Mouse (Mus musculus): ENCODE results near the gene Nemp1. TPM values are rescaled to one million over a fixed set of nuclear protein-coding genes. Genes with fewer than 3 reads are reported as not detected.

Gene Nemp1
- polyA plus RNA-seq, 1 experiment from 2014 or later: 5.8 TPM

- H3K27ac ChIP-seq (replicated peaks): no peak overlapping the region
- H3K27me3 ChIP-seq: no peaks in the 10 kb centered on the region
- no peaks in the 10 kb centered on the region for H3K9me3 ChIP-seq
- no peak overlapping the region for H3K4me3 ChIP-seq
- WGBS: 89% methylated on average over 3 of the region's 3 CpGs
- no peak overlapping the region for H3K9ac ChIP-seq (replicated peaks)
- ATAC-seq (replicated peaks): no peak
- no peak overlapping the region for H3K4me2 ChIP-seq (replicated peaks)
- no peaks in the 10 kb centered on the region for H3K36me3 ChIP-seq
- peaks cover 9% of the 10 kb centered on the region for H3K4me1 ChIP-seq
These were observed 40.3 kb upstream of the Nemp1 start for GRCm38 (mm10) chr10:127626433-127626832.

GRCm38 (mm10) chr10:127631261-127632214 is 35.2 kb upstream of the Nemp1 start:
- Histone ChIP-seq H3K36me3 (no peaks in the 10 kb centered on the region), H3K4me1 (no peaks in the 10 kb centered on the region), H3K4me2 (replicated peaks) (no peak overlapping the region), H3K4me3 (no peak overlapping the region), H3K9ac (replicated peaks) (no peak overlapping the region), H3K27ac (replicated peaks) (no peak overlapping the region), H3K9me3 (no peaks in the 10 kb centered on the region), H3K27me3 (no peaks in the 10 kb centered on the region)
- WGBS: 88% methylated on average over 10 of the region's 10 CpGs
- no peak for ATAC-seq (replicated peaks)

- Histone ChIP-seq H3K27me3 (no peaks in the 10 kb centered on the region), H3K9me3 (no peaks in the 10 kb centered on the region), H3K4me2 (replicated peaks) (no peak overlapping the region), H3K36me3 (no peaks in the 10 kb centered on the region), H3K27ac (replicated peaks) (no peak overlapping the region), H3K9ac (replicated peaks) (no peak overlapping the region), H3K4me1 (no peaks in the 10 kb centered on the region), H3K4me3 (no peak overlapping the region)
- ATAC-seq (replicated peaks): no peak
- 81% methylated on average over 7 of the region's 7 CpGs for WGBS
These were observed 33.9 kb upstream of the Nemp1 start for GRCm38 (mm10) chr10:127632668-127633271.

GRCm38 (mm10) chr10:127640421-127640820 is 26.3 kb upstream of the Nemp1 start:
- Histone ChIP-seq H3K4me1 (peaks cover 17% of the 10 kb centered on the region), H3K9ac (replicated peaks) (no peak overlapping the region), H3K27me3 (peaks cover 24% of the 10 kb centered on the region), H3K9me3 (no peaks in the 10 kb centered on the region), H3K36me3 (no peaks in the 10 kb centered on the region), H3K4me3 (no peak overlapping the region), H3K4me2 (replicated peaks) (no peak overlapping the region), H3K27ac (replicated peaks) (no peak overlapping the region)
- no peak for ATAC-seq (replicated peaks)
- WGBS: 73% methylated on average over 5 of the region's 5 CpGs

GRCm38 (mm10) chr10:127641861-127642771 is 24.6 kb upstream of the Nemp1 start:
- Histone ChIP-seq H3K9ac (replicated peaks) (no peak overlapping the region), H3K27me3 (peaks cover 24% of the 10 kb centered on the region), H3K9me3 (no peaks in the 10 kb centered on the region), H3K36me3 (no peaks in the 10 kb centered on the region), H3K4me2 (replicated peaks) (peak overlapping the region; percentile 48), H3K27ac (replicated peaks) (peak overlapping the region; percentile 31), H3K4me1 (peaks cover 17% of the 10 kb centered on the region), H3K4me3 (peak overlapping the region; percentile 34)
- peak; percentile 77 for ATAC-seq (replicated peaks)
- 8% methylated on average over 19 of the region's 19 CpGs for WGBS

- ATAC-seq (replicated peaks): peak; percentile 30; the same call in 1 of the 2 replicates
- no peaks in the 10 kb centered on the region for H3K36me3 ChIP-seq
- H3K27ac ChIP-seq (replicated peaks): peak within 1 kb of the TSS; percentile 31
- peak within 1 kb of the TSS; percentile 36; the same call in 1 of the 2 replicates for H3K9ac ChIP-seq (replicated peaks)
- peaks cover 17% of the 10 kb centered on the region for H3K4me1 ChIP-seq
- peak within 1 kb of the TSS; percentile 34 for H3K4me3 ChIP-seq
- WGBS: 5% methylated on average over 37 of the region's 37 CpGs
- H3K27me3 ChIP-seq: peaks cover 24% of the 10 kb centered on the region
- H3K4me2 ChIP-seq (replicated peaks): peak within 1 kb of the TSS; percentile 48
- H3K9me3 ChIP-seq: no peaks in the 10 kb centered on the region
These were observed 23.7 kb upstream of the Nemp1 start, which contains the start of gene Stat6 for GRCm38 (mm10) chr10:127642772-127643552. TSS of gene Stat6 (plus strand) at chr10:127642986.

GRCm38 (mm10) chr10:127643553-127644238 is 23.0 kb upstream of the Nemp1 start:
- H3K4me1 ChIP-seq: peaks cover 17% of the 10 kb centered on the region
- H3K9ac ChIP-seq (replicated peaks): 0 out of 2 replicates have a peak overlapping the region, but pooled peaks have one; percentile 3
- H3K4me2 ChIP-seq (replicated peaks): peak overlapping the region; percentile 48
- H3K9me3 ChIP-seq: no peaks in the 10 kb centered on the region
- H3K27ac ChIP-seq (replicated peaks): 0 out of 2 replicates have a peak overlapping the region, but pooled peaks have one; percentile 31
- peak; percentile 39; the same call in 1 of the 2 replicates for ATAC-seq (replicated peaks)
- 2% methylated on average over 25 of the region's 25 CpGs for WGBS
- peaks cover 24% of the 10 kb centered on the region for H3K27me3 ChIP-seq
- peak overlapping the region; percentile 34 for H3K4me3 ChIP-seq
- no peaks in the 10 kb centered on the region for H3K36me3 ChIP-seq

- H3K27me3 ChIP-seq: peaks cover 24% of the 10 kb centered on the region
- WGBS: 54% methylated on average over 2 of the region's 2 CpGs
- no peak overlapping the region for H3K4me2 ChIP-seq (replicated peaks)
- H3K9me3 ChIP-seq: no peaks in the 10 kb centered on the region
- H3K27ac ChIP-seq (replicated peaks): no peak overlapping the region
- no peaks in the 10 kb centered on the region for H3K36me3 ChIP-seq
- H3K4me1 ChIP-seq: peaks cover 17% of the 10 kb centered on the region
- H3K9ac ChIP-seq (replicated peaks): no peak overlapping the region
- H3K4me3 ChIP-seq: no peak overlapping the region
- ATAC-seq (replicated peaks): no peak
These were observed 20.9 kb upstream of the Nemp1 start for GRCm38 (mm10) chr10:127645791-127646190.

- H3K9ac ChIP-seq (replicated peaks): no peak overlapping the region
- H3K4me2 ChIP-seq (replicated peaks): peak overlapping the region; percentile 12; the same call in 1 of the 2 replicates
- H3K4me1 ChIP-seq: no peaks in the 10 kb centered on the region
- no peak overlapping the region for H3K27ac ChIP-seq (replicated peaks)
- no peak for ATAC-seq (replicated peaks)
- no peak overlapping the region for H3K4me3 ChIP-seq
- no peaks in the 10 kb centered on the region for H3K27me3 ChIP-seq
- 57% methylated on average over 21 of the region's 21 CpGs for WGBS
- no peaks in the 10 kb centered on the region for H3K36me3 ChIP-seq
- H3K9me3 ChIP-seq: no peaks in the 10 kb centered on the region
These were observed 13.6 kb upstream of the Nemp1 start for GRCm38 (mm10) chr10:127652906-127653638.

GRCm38 (mm10) chr10:127654970-127655579 is 11.6 kb upstream of the Nemp1 start:
- Histone ChIP-seq H3K4me2 (replicated peaks) (no peak overlapping the region), H3K27ac (replicated peaks) (no peak overlapping the region), H3K4me3 (no peak overlapping the region), H3K4me1 (no peaks in the 10 kb centered on the region), H3K36me3 (no peaks in the 10 kb centered on the region), H3K9ac (replicated peaks) (no peak overlapping the region), H3K27me3 (no peaks in the 10 kb centered on the region), H3K9me3 (no peaks in the 10 kb centered on the region)
- no peak for ATAC-seq (replicated peaks)
- 87% methylated on average over 16 of the region's 16 CpGs for WGBS

Data from forebrain, embryonic 15.5 days (tissue).